Mouse (Mus musculus) E14TG2a.4 (cell line): ENCODE results near the gene Il2ra.

Experiments
- CTCF ChIP-seq: conservative IDR thresholded peaks from 2 replicates; pipeline ENCODE4 v1.5.1; 2014; ENCODE audit warnings: low read length
- POU5F1 ChIP-seq: IDR thresholded peaks from 2 replicates; pipeline ENCODE4 v1.6.1; 2014; ENCODE audit warnings: low read length, borderline replicate concordance

DNA sequence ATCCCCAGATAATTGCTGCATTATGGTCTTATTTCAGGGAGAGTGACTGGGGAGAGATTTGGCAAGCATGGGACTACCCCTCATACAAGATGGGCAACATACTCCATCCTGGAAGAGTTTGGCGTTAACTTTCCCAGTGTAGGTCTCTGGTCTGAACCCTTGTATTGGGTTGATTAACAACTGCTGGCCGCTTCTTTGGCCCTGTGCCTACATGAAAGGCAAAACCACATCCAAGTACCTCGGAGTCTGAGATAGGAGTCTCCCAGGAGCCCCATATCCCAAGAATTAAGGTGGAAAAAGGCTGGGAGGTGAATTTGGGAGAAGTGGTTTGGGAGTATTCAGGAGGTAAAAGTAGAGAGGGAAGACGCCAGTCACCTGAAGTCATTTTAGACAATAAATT is 22.2 kb downstream of the Il2ra start:
- TF ChIP-seq CTCF, result no peak
- TF ChIP-seq POU5F1, result no peak
